13 mouse cellular contexts compared by ENCODE assay signal in the genomic region with DNA sequence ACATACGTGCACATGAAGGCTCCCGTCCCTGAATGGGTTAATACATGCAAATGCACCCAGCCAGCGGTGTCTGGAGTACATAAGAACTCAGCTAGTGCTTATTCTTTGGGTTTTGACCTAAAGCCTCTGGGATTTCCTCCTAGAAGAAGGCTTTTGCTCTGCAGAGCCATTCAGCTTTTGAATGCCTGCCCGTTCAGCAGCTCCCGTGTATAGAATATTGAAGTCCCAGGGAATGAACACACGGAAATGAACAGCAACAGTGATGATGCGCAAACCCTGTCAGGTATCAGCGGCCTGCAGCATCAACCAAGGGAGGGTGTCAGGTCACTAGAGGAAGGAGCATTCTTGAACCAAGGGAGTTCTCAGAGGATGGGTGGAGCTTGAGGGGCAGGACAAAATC. TPM values are rescaled to one million over a fixed set of nuclear protein-coding genes. Genes with fewer than 3 reads are reported as not detected.
DNase-seq lines count a peak whose midpoint lies in the region; ATAC-seq lines count a peak whose summit lies in the region.
"Had no signal": no experiment of that assay in that cellular context is flagged by ENCODE, and none has a peak within 500 bp of the region (broad histone marks: within the 10 kb centered on the region; RNA-seq: fewer than 3 reads in every experiment).

No protein-coding gene starts in this region.

- no peaks in the 10 kb centered on the region for H3K4me1 ChIP-seq in hindbrain, embryonic 11.5 days (replicated peaks; ENCODE audit: control insufficient read depth, insufficient read depth, low read length)
- H3K4me1 ChIP-seq in midbrain, embryonic 14.5 days (ENCODE audit: control insufficient read depth, insufficient read depth, low read length), result peaks cover 10% of the 10 kb centered on the region
- no peaks in the 10 kb centered on the region for H3K4me1 ChIP-seq in liver, embryonic 11.5 days (replicated peaks; ENCODE audit: control insufficient read depth, insufficient read depth, low read length)

- no peaks in the 10 kb centered on the region for H3K9me3 ChIP-seq in hindbrain, embryonic 11.5 days (ENCODE audit: control insufficient read depth, low read length)
- no peaks in the 10 kb centered on the region for H3K9me3 ChIP-seq in midbrain, embryonic 14.5 days (ENCODE audit: control insufficient read depth, low read length)
- H3K9me3 ChIP-seq in liver, embryonic 11.5 days (ENCODE audit: control insufficient read depth, low read length), result no peaks in the 10 kb centered on the region
- H3K9me3 ChIP-seq: heart, embryonic 13.5 days had no signal

- H3K27me3 ChIP-seq in hindbrain, embryonic 11.5 days (ENCODE audit: control insufficient read depth, insufficient read depth, low read length), result no peaks in the 10 kb centered on the region
- H3K27me3 ChIP-seq in midbrain, embryonic 14.5 days (ENCODE audit: control insufficient read depth, insufficient read depth, low read length), result no peaks in the 10 kb centered on the region
- H3K27me3 ChIP-seq in liver, embryonic 11.5 days (replicated peaks; ENCODE audit: control insufficient read depth, insufficient read depth, low read length), result no peaks in the 10 kb centered on the region
- H3K27me3 ChIP-seq: heart, embryonic 13.5 days had no signal

- H3K9ac ChIP-seq in hindbrain, embryonic 11.5 days (ENCODE audit: low read depth, low read length), result no peak overlapping the region
- no peak overlapping the region for H3K9ac ChIP-seq in midbrain, embryonic 14.5 days (replicated peaks; ENCODE audit: low read length)
- H3K9ac ChIP-seq in liver, embryonic 11.5 days (ENCODE audit: low read depth, low read length), result no peak overlapping the region
- H3K9ac ChIP-seq: heart, embryonic 13.5 days; liver, embryonic 14.5 days had no signal

- no peak overlapping the region for H3K4me2 ChIP-seq in hindbrain, embryonic 11.5 days (replicated peaks; ENCODE audit: low read depth, low read length)
- no peak overlapping the region for H3K4me2 ChIP-seq in midbrain, embryonic 14.5 days (ENCODE audit: low read length)
- H3K4me2 ChIP-seq in liver, embryonic 11.5 days, result no peak overlapping the region
- H3K4me2 ChIP-seq: heart, embryonic 13.5 days had no signal

- WGBS in hindbrain, embryonic 11.5 days, result 50% methylated on average over 8 of the region's 8 CpGs
- 30% methylated on average over 8 of the region's 8 CpGs for WGBS in midbrain, embryonic 14.5 days
- WGBS in liver, embryonic 11.5 days, result 75% methylated on average over 8 of the region's 8 CpGs

- H3K27ac ChIP-seq in hindbrain, embryonic 11.5 days (ENCODE audit: low read depth, low read length), result peak overlapping the region; percentile 12; the same call in 1 of the 2 replicates
- H3K27ac ChIP-seq in midbrain, embryonic 14.5 days (replicated peaks; ENCODE audit: low read depth, low read length), result peak overlapping the region; percentile 70; the same call in 1 of the 2 replicates
- H3K27ac ChIP-seq in liver, embryonic 11.5 days (ENCODE audit: low read depth, low read length), result no peak overlapping the region
- H3K27ac ChIP-seq: heart, embryonic 13.5 days; liver, embryonic 14.5 days had no signal

- peak; percentile 41; the same call in 1 of the 2 replicates for ATAC-seq in hindbrain, embryonic 11.5 days (ENCODE audit: low FRiP score)
- ATAC-seq in midbrain, embryonic 14.5 days (ENCODE audit: low FRiP score, low TSS enrichment), result peak; percentile 44; the same call in 1 of the 2 replicates
- ATAC-seq in liver, embryonic 11.5 days (replicated peaks; ENCODE audit: low FRiP score), result no peak

- no peaks in the 10 kb centered on the region for H3K36me3 ChIP-seq in hindbrain, embryonic 11.5 days (ENCODE audit: control insufficient read depth, insufficient read depth, low read length)
- H3K36me3 ChIP-seq in midbrain, embryonic 14.5 days (ENCODE audit: control insufficient read depth, insufficient read depth, low read length), result no peaks in the 10 kb centered on the region
- H3K36me3 ChIP-seq in liver, embryonic 11.5 days (ENCODE audit: control insufficient read depth, insufficient read depth, low read length), result no peaks in the 10 kb centered on the region
- H3K36me3 ChIP-seq: heart, embryonic 13.5 days had no signal

- peak; percentile 24 for DNase-seq in ES-CJ7 (ENCODE audit: low read depth, low spot score)
- DNase-seq in ZHBTc4 (ENCODE audit: low read depth, low spot score), result peak; percentile 35
- DNase-seq in hindbrain, embryonic 11.5 days (ENCODE audit: low spot score), result peak; percentile 25
- peak; percentile 46 for DNase-seq in midbrain, embryonic 14.5 days
- DNase-seq in adrenal gland, postnatal 14 days, result no peak
- DNase-seq in layer of hippocampus, adult 11-12 months (ENCODE audit: low spot score), result no peak
- no peak for DNase-seq in liver, embryonic 11.5 days (ENCODE audit: low spot score)
- DNase-seq: cerebellum, postnatal 25 days; kidney, adult 8-10 months; lung, postnatal 14 days; thymus, adult 2 months had no signal

- no peak overlapping the region for H3K4me3 ChIP-seq in hindbrain, embryonic 11.5 days (ENCODE audit: low read depth, low read length)
- no peak overlapping the region for H3K4me3 ChIP-seq in midbrain, embryonic 14.5 days (replicated peaks; ENCODE audit: low read depth, low read length)
- H3K4me3 ChIP-seq in liver, embryonic 11.5 days (ENCODE audit: low read depth, low read length), result no peak overlapping the region
- H3K4me3 ChIP-seq: heart, embryonic 13.5 days had no signal

RNA-seq across cellular contexts. Expression of a gene that starts 52.4 kb away (rescaled TPM):
- polyA plus RNA-seq in hindbrain, embryonic 11.5 days (2014; fragmentation: Nextera tagmentation; extraction: Ambion mirVana), result 24.1 and 26.6 TPM in 2 replicates
- 48.6 and 57.0 TPM in 2 replicates for polyA plus RNA-seq in midbrain, embryonic 14.5 days (2014; fragmentation: Nextera tagmentation; extraction: Ambion mirVana)
- total RNA-seq in adrenal gland, postnatal 14 days (2021), result 22.0 and 27.3 TPM in 2 replicates
- polyA plus RNA-seq in liver, embryonic 11.5 days (2014; fragmentation: Nextera tagmentation; extraction: Ambion mirVana), result 4.8 and 5.7 TPM in 2 replicates

Comparison
In these comparisons a context has a peak if more than half of its experiments do, and no peak if none do; other contexts are left out.
1. DNase-seq: peak in ES-CJ7 (single experiment), ZHBTc4 (single experiment), hindbrain, embryonic 11.5 days (single experiment) and midbrain, embryonic 14.5 days (single experiment); none in adrenal gland, postnatal 14 days (single experiment), layer of hippocampus, adult 11-12 months (single experiment) and liver, embryonic 11.5 days (single experiment).